Mouse (Mus musculus) thymus, postnatal 36 days (tissue): ENCODE results near the gene Lama1.
"Not testable (repeated sequence)": the region's sequence is repeated elsewhere in the genome, so short reads cannot be mapped to it uniquely, and the experiment has no call there.

Experiments
- DNase-seq, 2 experiments: peaks; one replicate each; pipeline ENCODE4 v3.0.0; 2022; ENCODE audit warnings: mixed read lengths in 2 of 2

Lama1 gene

DNA sequence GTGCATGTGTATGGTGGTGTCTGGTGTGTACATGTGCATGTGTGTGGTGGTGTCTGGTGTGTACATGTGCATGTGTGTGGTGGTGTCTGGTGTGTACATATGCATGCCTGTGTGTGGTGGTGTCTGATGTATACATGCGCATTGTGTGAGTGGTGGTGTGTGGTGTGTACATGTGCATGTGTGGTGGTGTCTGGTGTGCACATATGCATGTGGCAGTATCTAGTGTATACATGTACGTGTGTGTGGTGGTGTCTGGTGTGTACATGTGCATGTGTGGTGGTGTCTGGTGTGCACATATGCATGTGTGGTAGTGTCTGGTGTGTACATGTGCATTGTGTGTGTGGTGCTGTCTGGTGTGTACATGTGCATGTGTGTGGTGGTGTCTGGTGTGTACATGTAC, 144.4 kb downstream of the Lama1 start:
- not testable (repeated sequence) for DNase-seq

DNA sequence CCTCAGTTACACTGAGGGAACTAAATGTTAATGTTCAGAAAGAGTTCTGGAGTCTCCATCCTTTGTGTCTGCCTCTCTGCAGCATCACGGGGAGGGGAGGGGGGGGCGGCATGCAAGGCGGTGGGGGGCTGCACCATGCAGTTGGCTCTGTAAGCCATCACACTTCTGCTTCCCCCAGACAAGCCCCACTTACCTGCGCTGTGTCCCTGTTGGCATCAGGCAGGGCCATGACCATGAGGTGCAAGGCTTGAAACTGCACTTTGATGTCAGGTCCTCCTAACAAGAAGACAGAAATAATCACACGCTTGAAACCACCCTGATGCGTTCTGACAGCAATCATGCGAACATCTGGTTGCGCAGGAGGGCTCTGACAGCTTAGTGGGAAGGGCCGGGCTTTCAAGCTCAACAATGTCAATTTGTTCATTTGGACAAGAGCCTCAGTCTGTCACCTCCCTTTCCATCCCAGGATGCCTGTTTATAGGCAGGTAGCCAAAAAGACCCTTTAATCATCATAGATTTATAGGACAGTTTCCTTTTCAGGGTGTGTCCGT, 164.1 kb downstream of the Lama1 start:
- DNase-seq = no peak

- DNase-seq = no peak
Observed at GRCm38 (mm10) chr17:67861744-67862535, 164.9 kb downstream of the Lama1 start.

DNA sequence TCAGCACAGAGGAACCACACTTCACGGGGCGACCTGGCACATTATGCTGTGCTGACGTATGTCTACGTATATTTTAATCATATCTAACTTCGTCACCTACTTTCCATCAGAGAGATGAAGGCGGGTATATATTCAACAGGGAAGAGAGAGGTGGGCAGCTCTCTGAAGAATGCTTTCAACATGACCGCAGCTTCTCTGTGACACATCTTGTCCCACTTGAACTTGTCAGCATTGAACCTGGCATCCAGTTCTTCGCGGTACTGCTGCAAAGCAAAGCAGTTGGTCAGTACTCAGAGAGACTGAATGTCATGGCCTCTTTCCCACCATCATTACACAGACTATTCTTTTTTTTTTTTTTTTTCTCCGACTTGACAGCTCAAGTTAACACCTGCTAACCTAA, 167.3 kb downstream of the Lama1 start:
- DNase-seq = no peak

GRCm38 (mm10) chr17:67864912-67865311, 167.9 kb downstream of the Lama1 start:
- DNase-seq = no peak

- no peak for DNase-seq
Observed at GRCm38 (mm10) chr17:67866026-67866425, 169.0 kb downstream of the Lama1 start.

GRCm38 (mm10) chr17:67866541-67867241, 169.6 kb downstream of the Lama1 start:
- DNase-seq = no peak

- no peak for DNase-seq
Observed at GRCm38 (mm10) chr17:67869731-67870601, 172.9 kb downstream of the Lama1 start.
